Mouse (Mus musculus): ENCODE results near the gene Tas2r134.

DNA sequence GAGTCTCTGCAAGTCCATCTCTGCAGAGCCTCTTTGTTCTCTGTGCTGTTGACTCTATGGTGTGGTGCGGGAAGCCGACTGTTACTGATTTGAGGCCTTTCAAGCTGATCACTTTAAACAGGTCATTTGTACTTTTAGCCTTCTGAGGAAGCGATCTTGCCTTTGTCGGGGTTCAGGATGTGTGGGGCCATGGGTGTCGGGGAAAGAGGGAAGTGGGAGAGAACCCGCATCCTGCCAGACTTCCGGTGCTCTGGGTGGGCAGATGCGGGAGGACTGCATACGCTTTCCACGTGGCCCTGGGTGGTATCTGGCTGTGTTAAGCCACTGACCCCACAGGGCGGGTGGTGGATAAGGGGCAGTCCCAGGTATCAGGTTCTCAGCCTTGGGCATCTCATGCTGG lies 10.4 kb downstream of the Tas2r134 start:
- TF ChIP-seq CTCF (IDR thresholded peaks at IDR 0.05; ENCODE audit: low read depth, low read length) (no peak), POLR2A (IDR thresholded peaks at IDR 0.05; ENCODE audit: insufficient read depth, low read length) (no peak)

All from ES-Bruce4 (cell line).